Mouse (Mus musculus) kidney, postnatal 25 days (tissue): ENCODE data around the gene Actc1.
A peak's percentile ranks its signal among the peaks of the same experiment; 100 is the strongest.

Experiments
- DNase-seq, 2 experiments: peaks; one replicate each; pipeline ENCODE4 v3.0.0; 2021; ENCODE audit warnings: mixed read lengths in 2 of 2

Gene Actc1

DNA sequence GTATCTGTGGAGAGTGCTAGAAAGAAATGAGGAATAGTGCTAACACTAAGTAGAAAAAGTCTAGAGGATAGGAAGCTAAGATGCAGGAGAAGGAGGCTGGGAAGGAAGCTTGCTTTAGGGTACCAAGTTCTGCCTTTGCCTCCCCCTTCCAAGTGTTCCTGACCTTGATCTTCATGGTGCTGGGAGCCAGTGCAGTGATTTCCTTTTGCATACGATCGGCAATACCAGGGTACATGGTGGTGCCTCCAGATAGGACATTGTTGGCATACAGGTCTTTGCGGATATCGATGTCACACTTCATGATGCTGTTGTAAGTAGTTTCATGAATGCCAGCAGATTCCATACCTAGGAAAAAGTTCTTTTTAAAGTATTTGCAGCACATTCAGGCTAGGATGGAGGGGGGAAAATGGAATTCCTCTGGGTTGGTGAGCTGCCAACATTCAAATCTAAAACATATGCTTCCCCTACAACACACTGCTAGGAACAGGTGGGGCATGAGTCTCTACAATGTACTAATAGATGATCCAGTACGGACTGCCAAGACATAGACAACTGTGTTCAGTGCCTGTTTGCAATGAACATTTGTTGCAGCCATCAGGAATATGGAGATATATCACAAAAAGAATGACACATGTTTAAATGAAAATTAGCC, 5.3 kb downstream of the Actc1 start:
- DNase-seq = no peak

DNA sequence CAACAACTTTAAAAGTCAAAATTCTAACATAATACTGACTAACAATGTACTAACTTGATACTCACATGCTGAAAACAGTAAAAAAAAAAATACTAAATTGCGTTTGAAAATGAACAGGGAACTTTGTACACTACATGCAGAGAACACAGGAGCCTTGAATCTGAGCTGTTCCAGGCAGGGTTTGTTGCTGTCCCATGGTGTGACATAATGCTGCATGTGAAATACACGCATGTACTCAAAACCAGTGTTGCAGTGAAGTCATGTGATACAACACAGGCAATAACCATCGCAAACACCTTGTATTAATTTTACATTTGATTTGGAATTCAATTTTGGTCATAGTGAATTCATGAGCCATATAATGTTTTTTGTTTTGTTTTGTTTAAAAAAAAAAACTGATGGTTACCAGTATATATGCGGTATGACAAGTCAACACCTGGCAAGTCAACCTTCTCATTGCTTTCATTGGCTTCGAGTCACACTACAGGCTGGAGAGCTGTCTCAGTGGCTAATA, 7.1 kb downstream of the Actc1 start:
- DNase-seq = no peak

GRCm38 (mm10) chr2:114037926-114038325, 15.4 kb downstream of the Actc1 start:
- DNase-seq = no peak

DNA sequence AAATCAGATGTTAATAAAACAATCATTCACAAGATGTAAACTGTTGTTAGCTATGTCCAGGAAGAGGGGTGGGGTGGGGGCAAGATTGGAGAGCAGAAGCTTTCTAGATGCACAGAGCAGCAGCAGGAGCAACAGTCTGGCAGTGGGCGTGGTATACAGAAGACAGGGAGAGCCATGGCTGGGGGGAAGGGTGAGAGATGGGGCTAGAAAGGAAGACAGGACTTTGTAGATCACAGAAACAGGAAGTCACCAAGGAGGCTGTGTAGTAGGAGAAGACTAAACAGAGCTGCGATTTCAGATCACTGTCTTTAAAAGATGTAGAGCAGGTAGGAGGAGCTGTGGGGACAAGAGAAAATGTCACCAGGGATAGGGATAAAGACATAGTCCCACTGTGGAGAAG, 21.1 kb downstream of the Actc1 start:
- DNase-seq = no peak

- no peak for DNase-seq
Measured at GRCm38 (mm10) chr2:114023383-114023782, 30.0 kb downstream of the Actc1 start.

DNA sequence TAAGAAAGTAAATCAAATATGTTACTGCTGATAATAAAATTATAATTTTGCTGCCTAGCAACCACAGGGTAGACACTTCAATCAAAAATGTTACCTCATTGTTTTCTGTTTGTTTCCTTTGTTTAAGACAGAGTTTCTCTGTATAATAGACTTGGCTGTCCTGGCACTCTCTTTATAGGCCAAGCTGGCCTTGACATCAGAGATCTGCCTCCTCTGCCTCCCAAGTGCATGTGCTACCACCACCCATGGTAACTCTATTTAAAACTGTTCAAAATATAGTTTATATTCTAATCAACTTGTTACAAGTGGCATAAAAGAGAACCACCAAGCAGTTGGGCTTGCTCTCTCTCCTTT, 33.2 kb downstream of the Actc1 start:
- no peak for DNase-seq

- no peak for DNase-seq
Measured at GRCm38 (mm10) chr2:114019474-114020209, 33.7 kb downstream of the Actc1 start.

DNA sequence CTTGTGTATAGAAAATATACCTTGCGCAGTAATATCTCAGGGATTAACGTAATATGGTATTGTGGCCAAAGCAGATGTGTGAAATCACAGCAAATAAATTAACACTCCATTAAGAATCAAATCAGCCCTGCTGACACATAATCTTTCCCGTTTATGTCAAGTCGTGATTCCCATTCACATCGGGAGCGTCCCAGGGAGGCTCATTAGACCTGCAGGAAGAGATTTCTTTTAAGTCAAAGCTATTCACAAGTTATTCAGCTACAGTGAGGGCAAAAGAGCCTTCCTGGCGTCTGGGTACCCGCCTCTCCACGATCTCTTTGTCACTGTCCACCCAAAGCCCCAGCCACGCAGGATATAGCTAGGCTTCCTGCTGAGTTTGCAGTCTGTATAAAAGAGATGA, 35.2 kb downstream of the Actc1 start:
- no peak for DNase-seq

DNA sequence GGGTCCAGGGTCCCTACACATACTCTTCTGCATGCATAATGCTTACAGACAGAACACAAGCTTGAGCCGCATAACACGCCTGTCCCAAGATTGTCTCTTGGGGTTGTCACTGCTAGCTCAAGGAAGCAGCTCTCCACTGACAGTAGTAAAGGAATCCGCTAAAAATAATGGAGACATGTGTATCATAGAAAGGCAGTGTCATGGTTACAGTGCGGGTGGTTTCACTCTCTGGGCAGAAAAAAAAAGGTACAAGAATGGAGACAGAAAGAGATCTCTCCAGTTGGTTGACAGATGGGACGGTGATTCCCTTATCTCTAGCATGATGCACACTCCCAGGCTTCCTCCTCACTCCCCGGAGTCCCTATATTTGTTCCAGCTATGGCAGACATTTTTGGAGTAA, 38.5 kb downstream of the Actc1 start:
- DNase-seq = no peak

DNA sequence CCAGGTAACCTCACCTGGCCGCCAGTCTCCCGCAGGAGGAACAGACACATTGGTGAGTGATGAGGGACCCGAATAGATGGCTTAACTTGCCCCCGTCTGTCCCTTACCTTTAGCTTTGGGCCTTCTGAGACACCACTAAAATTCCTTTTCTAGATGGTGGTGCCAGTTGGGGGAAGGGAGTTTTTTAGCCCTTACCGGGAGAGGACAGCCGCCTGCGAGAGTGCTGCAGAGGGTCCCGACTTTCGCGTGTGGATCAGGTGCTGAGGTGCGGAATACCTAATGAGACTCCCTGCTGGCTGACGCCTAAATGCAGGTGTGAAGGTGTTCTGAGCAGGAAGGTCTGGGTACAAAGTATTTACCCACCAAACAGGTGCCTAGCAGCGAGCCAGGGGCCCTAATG, 39.5 kb downstream of the Actc1 start:
- DNase-seq = no peak

DNA sequence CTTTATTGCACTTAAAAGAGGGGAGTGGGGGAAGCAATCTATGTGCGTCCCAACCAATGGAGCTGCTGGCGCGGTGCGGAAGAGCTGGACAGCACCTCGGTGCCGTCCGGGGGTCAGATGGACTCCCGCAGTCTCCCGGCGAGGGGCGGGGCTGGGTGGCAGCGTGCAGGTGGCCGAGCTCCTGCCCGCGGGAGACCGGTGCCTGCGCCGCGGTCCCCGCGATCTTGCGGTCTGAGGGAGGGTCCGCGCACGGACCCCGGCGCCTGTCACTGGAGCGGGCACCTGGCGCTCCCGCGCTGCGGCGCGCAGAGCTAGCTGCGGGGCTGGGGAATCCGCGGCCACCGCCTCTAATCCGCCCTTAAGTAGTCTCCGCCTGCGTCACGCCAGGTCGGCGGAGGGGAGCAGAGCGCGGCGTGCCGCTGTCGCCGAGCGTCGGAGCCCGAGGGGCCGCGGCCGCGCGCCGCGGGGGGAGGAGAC, 40.0 kb downstream of the Actc1 start, which contains the start of gene Gjd2:
Gene Gjd2 (minus strand): TSS at position 325 of the 477 bp plus-strand sequence.
- no peak for DNase-seq

GRCm38 (mm10) chr2:114012749-114013211, 40.6 kb downstream of the Actc1 start:
- peak in 1 of 2 experiments; percentile 29 for DNase-seq

DNA sequence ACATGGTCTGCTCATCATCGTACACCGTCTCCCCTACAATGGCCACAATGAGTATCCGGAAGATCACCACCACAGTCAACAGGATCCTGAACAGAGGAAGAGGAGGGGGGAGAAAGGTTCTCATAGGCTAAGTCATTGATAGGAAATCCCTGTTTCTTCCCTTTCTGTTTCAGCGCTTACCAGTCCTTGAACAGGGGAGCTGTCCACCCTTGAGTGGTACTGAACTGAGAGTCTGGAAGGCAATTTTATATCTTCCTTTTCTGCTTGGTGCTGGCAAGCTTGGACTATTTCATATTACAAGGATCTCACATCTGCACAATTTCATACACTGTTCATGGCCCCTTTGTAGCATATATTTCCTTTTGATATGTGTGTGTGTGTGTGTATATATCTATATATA, 41.5 kb downstream of the Actc1 start:
- peak in 1 of 2 experiments; percentile 65 for DNase-seq

- DNase-seq = no peak
Measured at GRCm38 (mm10) chr2:114008321-114008720, 45.0 kb downstream of the Actc1 start.

- DNase-seq = no peak
Measured at GRCm38 (mm10) chr2:113997484-113997883, 55.9 kb downstream of the Actc1 start.
